Mouse (Mus musculus): ENCODE results near the gene Foxp4. TPM values are rescaled to one million over a fixed set of nuclear protein-coding genes. Genes with fewer than 3 reads are reported as not detected.
A peak's percentile ranks its signal among the peaks of the same experiment; 100 is the strongest.

Gene Foxp4
- total RNA-seq (2021), result 10 to 100 TPM; 21.8 to 25.3 TPM
- 61.2 and 76.5 TPM in 2 replicates for polyA plus RNA-seq (2012; rRNA removed)
- long read RNA-seq, transcript Foxp4-202 (17 exons, 3,198 nt), result major isoform, 5 of 28 reads
- long read RNA-seq, partial matches to known transcripts, result 9 of 28 reads
- long read RNA-seq, other reads (novel, unspliced or antisense), result 11 of 28 reads

- peak; percentile 92 for DNase-seq
Measured at GRCm38 (mm10) chr17:47924383-47925339, at the start of gene Foxp4. Gene Foxp4 (minus strand): TSS chr17:47924645.

- DNase-seq, result peak; percentile 85
Measured at GRCm38 (mm10) chr17:47973563-47974472, 49.4 kb upstream of the Foxp4 start.

GRCm38 (mm10) chr17:47965885-47966505, 41.5 kb upstream of the Foxp4 start:
- no peak for DNase-seq

- no peak for DNase-seq
Measured at GRCm38 (mm10) chr17:47958046-47958790, 33.8 kb upstream of the Foxp4 start.

- DNase-seq, result no peak
Measured at GRCm38 (mm10) chr17:47956486-47956885, 32.0 kb upstream of the Foxp4 start.

- no peak for DNase-seq
Measured at GRCm38 (mm10) chr17:47955054-47955741, 30.8 kb upstream of the Foxp4 start.

- DNase-seq, result no peak
Measured at GRCm38 (mm10) chr17:47953231-47953630, 28.8 kb upstream of the Foxp4 start.

GRCm38 (mm10) chr17:47952368-47953081, 28.1 kb upstream of the Foxp4 start:
- DNase-seq, result peak; percentile 27

GRCm38 (mm10) chr17:47951452-47951851, 27.0 kb upstream of the Foxp4 start:
- no peak for DNase-seq

GRCm38 (mm10) chr17:47950831-47951230, 26.4 kb upstream of the Foxp4 start:
- no peak for DNase-seq

GRCm38 (mm10) chr17:47949441-47949840, 25.0 kb upstream of the Foxp4 start:
- peak; percentile 63 for DNase-seq

- DNase-seq, result no peak
Measured at GRCm38 (mm10) chr17:47948753-47949152, 24.3 kb upstream of the Foxp4 start.

GRCm38 (mm10) chr17:47946921-47947420, 22.5 kb upstream of the Foxp4 start:
- DNase-seq, result no peak

- DNase-seq, result no peak
Measured at GRCm38 (mm10) chr17:47946111-47946510, 21.7 kb upstream of the Foxp4 start.

- DNase-seq, result no peak
Measured at GRCm38 (mm10) chr17:47943103-47943870, 18.8 kb upstream of the Foxp4 start.

- no peak for DNase-seq
Measured at GRCm38 (mm10) chr17:47942008-47942407, 17.6 kb upstream of the Foxp4 start.

- DNase-seq, result no peak
Measured at GRCm38 (mm10) chr17:47938839-47939238, 14.4 kb upstream of the Foxp4 start.

- DNase-seq, result no peak
Measured at GRCm38 (mm10) chr17:47937926-47938600, 13.6 kb upstream of the Foxp4 start.
